Mouse (Mus musculus) mouse embryonic stem cell (cell line): ENCODE measurements around the gene Prn.

Experiments used
- in situ Hi-C, 2 experiments: fragments of 300-500 bp; cut with MboI; formaldehyde crosslinking; loops; 1 replicate in 1 of 2; 3 replicates in 1 of 2; pipeline ENCODE4 v1.14.3; 2019 to 2020; ENCODE audit warnings: low sequenced_read_pairs in 2 of 2, low pct_unique_long_range_greater_than_20kb in 1 of 2, mixed read lengths in 1 of 2; ENCODE audit not compliant: unreplicated experiment in 1 of 2

Prn gene

DNA sequence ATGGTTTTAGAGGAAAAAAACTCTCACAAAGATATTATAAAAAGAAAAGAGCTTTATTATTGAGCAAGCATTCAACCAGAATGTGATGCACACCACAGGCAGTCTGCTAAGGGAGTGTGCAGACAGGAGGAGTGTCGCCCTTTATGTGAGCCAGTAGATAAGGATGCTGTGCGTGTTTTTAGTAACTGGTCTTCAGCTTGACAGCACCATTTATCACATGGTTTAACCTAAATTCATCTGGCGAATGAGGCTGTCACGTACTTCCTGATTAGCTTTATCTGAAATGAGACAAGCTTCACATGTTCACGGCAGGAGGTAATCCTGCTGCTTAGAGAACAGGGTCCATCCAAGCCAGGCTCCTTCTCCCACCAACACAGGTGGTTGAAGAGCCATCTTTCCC lies 4.7 kb upstream of the Prn start:
- in situ Hi-C loops, result no loop called here

DNA sequence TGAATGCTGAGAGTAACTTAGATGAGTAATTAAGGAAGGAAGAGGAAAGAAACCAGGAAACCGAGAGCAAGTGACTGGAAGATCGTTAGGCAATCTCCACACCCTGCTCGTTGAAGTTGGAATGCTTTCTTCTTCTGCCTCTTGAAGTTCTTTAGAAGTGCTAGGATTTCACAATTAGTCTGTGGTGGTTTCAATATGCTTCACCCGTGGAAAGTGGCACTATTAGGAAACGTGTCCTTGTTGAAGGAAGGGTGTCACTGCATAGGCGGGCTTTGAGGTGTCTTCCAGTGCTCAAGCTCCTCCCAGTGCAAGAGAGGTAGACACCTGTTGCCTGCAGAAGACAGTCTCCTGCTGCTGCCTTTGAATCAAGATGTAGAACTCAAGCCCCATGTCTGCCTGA lies 4.0 kb upstream of the Prn start:
- in situ Hi-C loops, result no loop called here

DNA sequence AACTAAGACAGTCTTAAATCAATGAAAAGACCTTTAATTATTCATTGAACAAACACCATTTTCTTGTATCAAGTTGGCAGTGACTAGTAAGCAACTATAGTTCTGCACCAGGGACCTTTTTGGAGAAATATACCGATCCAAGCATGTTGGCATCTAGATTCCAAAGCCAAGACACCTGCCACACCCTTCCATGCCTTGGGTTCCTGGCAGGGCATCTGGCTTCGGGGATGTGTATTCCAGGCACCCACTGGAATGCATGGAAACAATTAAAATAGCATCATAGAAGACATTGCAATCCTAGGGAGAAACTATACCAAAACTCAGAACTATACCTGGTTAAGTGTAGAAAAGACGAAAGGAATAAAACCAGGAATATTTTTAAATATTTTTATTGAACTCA lies 3.5 kb upstream of the Prn start:
- in situ Hi-C loops, result no loop called here

DNA sequence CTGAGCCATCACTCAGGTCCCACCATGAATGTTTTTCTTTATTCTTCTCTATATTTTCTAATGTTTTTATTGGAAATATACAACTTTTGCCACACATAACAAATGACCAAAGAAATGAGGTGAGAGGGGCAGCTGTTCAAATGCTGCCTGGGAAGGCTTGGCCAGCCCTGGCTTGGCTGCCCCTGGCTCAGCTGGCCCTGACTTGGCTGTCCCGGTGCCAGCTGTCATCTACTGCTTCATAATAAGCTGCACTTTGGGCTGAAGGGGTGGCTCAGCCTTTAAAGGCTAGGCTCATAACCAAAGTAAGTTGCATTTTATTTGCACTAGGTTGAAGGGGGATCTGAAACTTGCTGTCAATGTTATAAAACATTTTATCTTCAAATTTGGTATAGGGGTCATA lies 2.9 kb upstream of the Prn start:
- in situ Hi-C loops, result no loop called here

DNA sequence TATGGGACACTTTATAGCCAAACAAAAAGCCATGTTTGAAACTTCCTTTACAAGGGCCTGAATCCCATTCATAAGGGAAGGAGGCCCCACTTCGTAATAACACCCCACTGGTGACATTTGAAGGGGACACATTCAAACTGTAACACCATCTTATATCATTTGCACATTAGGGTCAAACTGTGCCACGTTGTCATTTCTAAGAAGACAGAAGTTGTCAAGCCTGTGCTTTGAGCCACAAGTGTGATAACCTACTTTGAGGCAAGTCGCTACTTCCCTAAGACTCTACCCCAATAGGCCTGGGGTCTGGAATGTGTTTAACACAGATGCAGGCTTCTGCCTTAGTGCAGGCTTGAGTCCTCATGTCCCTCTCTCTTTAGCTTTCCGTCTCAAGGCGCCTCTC lies 2.4 kb upstream of the Prn start:
- in situ Hi-C loops, result no loop called here

DNA sequence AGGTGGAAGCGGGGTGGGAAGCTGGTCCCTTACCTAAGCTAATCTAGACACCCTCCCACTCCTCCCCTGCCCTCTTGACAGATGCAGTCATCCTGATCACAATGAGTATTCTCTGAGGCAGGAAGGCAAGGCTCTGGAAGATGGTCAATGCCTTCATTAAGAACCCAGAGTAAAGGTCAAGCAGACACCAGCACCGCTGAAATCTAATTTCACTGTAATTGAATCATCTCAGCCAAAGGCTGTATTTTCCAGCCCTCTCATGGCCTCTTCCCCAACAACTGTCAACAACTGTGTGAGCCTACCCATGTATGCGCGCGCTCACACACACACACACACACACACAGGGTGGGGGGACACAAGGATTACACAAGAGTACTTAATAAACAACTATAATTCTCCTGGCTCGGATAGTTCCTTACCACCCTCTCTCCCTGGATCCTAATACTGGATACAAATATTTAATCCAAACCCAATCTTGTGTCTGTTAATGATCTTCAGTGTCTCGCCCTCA lies 1.4 kb upstream of the Prn start:
- in situ Hi-C loops, result no loop called here

DNA sequence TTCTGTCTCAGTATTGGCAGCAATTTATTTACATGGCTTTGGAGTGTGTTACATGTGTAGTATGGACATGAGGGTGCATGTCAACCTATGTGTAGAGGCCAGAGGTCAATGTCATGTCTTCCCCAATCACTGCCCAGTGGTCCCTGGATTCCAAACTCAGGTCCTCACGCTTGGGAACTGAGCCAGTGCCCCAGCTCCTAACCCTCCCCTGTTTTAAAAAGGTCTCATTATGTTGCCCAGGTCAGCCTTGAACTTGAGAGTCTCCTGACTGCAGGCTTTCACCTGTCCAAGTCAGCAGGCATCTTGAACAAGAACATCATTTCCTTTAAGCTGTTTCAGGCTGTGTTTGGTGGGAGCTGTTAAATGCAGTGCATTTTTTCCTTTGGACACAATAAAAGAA lies 851 bp upstream of the Prn start:
- in situ Hi-C loops, result no loop called here

DNA sequence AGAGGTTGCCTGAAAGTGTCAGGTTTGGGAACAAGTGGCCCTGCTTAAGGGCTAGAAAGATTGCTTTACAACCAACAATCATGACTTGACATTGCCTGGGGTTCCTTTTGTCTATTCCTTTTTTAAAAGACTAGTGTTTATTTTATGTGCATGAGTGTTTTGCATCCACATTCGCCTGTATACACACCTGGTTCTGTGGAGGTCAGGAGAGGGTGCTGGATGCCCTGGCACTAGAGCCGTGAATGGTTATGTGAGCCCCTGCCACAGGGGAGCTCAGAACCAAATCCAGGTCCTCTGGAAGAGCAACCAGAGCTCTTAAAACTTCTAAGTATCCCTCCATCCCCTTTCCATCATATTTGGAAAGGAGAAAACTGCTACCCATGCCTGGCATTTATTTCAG lies 1.1 kb downstream of the Prn start:
- in situ Hi-C loops, result no loop called here

DNA sequence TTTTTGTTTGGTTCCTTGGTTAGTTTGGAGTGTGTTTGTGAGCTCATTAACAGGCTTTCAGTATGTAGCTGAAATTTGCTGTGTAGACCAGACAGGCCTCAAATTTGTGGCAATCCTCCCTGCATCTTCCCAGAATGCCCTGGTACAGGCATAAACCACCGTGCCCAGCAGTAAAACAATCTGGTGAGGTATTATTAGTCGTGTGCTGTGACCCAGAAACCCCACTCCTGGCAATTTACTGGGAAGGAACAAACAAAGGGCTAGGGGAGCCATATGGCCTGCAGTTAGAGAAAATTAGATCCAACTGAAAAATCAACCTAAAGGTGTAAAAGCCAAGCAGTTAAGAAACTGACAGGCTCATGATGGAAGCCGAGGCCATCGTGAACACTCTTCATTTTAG lies 1.6 kb downstream of the Prn start:
- in situ Hi-C loops, result no loop called here

DNA sequence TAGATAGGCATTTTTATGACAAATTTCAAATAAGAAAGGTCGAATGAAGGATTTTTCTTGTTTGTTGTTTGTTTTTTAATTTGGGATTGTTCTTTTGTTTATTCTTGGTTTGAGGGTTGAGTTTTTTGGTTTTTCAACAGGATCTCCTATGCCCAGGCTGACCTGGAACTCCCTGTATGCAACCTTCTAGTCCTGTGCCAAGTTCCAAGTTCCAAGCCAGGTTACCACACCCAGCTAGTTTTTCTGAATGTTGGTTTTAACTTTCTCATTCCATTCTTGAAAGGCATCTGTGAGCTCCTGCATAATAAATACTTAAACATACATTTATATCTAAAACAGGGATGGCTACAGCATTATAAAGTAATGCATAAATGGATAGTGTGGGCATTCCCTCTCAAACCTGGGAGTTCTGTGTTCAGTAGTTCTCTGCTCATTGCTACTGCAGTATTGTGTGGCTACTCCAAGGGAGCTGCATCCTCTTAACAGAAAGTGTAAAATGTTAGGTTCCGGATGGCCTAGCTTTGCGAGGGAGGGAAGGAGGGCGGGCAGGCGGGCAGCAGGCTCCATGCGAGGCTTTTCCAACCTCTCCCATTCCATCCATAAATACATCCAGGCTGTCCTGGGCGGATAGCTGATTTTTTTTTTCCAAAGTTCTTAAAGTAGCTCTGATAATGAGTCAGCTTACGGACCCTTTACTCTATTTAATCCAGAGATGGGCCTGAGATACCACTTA lies 2.9 kb downstream of the Prn start:
- in situ Hi-C loops, result no loop called here

DNA sequence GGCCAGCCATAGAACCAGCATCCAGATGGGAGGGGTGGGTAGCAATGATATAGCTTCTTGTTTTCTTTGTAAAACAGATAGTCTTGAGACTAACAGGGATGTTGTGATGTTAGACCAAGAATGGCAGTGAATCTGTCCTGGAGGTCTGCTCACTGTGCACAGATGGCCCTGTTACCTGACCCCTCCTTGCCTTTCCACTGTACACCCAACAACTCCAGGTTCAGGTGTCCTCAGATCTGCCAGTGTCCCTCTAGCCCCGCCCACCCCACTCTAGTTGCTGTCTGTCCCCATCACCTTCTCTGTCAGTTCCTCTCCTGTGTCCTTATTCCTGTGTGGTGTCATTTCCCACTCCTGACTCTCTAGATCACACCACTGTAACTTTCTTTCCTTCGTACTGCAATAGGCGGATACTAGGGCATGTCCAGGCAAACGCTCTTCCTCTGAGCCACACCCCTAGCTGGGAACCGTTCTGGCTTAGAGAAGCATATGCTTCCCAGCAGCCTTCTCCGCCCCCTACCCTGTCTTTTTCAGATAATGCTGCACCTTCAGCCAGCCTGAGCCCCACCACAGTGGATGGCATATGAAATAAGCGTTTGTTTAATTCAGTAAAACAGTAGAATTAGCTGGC lies 22.6 kb downstream of the Prn start:
- in situ Hi-C loops, result loop anchor here in 1 of 2 experiments (25.0 kb wide), 2 partner anchors 120 to 370 kb away; partner anchors contain the start of gene Adra1d

DNA sequence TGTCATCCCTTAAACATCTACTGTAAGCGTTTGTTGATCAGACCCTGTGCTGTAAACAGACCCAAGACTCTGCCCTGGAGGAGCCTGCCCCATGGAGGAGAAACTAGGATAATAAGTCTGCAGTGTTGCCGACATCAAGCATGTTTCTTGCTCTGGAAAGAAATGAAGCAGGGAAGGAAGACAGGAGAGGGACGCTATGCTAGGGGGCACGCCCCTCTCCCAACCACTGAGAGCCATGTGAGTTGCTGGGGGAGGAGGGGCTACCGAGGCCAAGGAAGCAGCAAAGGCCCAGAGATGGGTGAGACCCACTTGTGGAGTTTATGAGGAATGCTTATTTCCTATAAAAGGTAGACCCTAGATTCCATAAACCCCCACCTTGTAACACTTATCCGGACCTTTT lies 23.3 kb downstream of the Prn start:
- in situ Hi-C loops, result loop anchor here in 1 of 2 experiments (25.0 kb wide), 2 partner anchors 121 to 371 kb away; partner anchors contain the start of gene Adra1d

DNA sequence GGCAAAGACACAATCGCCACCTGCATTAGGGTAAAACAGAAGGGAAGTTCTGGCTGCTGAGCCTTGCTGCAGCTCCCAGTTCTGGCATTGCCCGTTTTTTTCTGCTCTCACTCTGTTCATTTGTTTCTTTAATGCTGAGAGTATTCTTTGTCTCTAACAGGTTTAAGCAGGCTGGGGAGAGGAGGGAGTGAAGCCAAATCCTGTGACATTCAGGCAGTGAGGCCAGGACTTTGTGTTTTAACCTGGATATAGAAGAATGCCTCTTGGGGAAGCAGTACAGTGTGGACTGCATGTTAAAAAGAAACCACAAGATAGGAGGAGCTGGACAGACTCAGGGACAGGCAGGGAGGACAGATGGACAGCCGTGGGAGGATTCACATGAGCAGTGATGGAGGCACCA lies 23.8 kb downstream of the Prn start:
- in situ Hi-C loops, result loop anchor here in 1 of 2 experiments (25.0 kb wide), 2 partner anchors 121 to 371 kb away; partner anchors contain the start of gene Adra1d

DNA sequence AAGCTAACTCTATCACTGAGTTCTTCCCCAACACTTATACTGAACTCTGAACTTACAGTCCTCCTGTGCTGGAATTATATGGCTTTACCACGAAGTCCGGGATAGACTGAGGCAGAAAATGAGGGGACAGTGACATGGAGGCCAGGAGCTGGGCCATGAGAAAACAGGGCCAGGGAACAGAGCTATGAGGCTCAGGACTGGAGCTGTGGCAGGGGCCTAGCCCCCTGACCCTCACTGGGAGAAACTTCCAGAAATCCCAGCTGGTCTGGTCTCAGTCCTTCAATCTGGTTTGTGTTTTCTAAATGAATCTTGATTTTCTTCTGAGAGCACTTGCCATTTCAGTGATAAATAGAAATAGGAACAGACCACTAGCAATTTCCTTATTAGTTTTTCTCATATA lies 24.5 kb downstream of the Prn start:
- in situ Hi-C loops, result loop anchor here in 1 of 2 experiments (25.0 kb wide), 2 partner anchors 122 to 372 kb away; partner anchors contain the start of gene Adra1d

DNA sequence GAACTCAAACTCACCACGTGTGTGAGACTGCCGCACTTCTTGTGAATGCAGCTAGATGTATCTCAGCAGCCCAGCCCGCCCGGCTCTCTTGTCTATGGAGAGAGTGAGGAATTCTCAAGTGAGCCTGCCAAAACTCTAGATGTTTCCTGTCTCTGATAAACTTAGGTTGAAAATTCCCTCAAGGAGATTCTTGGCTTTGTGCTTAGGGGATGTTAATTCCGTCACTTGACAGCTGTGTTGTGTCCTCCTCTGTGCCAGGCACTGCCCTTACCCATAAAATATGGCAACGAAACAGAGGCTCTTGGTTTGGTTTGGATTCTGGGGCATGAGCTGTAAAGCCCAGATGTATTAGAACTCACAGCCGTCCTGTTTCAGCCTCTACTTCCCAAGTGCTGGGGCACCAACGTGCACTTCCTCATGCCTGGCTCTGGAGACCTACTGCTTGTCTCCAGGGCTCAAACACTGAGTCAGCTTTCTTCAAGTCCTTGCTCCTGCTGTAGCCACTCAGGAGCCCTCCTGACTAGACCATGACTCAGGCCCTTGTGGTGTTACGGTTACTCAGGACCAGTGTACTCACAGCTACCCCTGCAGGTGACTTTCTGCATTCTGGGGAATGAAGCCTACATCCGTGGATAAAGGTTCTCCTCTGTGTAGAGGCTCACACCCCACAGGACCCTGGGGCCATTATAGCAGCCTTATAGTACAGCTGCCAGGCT lies 25.8 kb downstream of the Prn start:
- in situ Hi-C loops, result loop anchor here (5.0 to 25.0 kb wide), 3 partner anchors 113 to 373 kb away; partner anchors contain the start of gene Adra1d (in 1 of the 2)

DNA sequence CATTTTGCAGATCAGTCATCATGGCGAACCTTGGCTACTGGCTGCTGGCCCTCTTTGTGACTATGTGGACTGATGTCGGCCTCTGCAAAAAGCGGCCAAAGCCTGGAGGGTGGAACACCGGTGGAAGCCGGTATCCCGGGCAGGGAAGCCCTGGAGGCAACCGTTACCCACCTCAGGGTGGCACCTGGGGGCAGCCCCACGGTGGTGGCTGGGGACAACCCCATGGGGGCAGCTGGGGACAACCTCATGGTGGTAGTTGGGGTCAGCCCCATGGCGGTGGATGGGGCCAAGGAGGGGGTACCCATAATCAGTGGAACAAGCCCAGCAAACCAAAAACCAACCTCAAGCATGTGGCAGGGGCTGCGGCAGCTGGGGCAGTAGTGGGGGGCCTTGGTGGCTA lies 26.7 kb downstream of the Prn start:
- in situ Hi-C loops, result loop anchor here (5.0 to 25.0 kb wide), 3 partner anchors 114 to 374 kb away; partner anchors contain the start of gene Adra1d (in 1 of the 2)

DNA sequence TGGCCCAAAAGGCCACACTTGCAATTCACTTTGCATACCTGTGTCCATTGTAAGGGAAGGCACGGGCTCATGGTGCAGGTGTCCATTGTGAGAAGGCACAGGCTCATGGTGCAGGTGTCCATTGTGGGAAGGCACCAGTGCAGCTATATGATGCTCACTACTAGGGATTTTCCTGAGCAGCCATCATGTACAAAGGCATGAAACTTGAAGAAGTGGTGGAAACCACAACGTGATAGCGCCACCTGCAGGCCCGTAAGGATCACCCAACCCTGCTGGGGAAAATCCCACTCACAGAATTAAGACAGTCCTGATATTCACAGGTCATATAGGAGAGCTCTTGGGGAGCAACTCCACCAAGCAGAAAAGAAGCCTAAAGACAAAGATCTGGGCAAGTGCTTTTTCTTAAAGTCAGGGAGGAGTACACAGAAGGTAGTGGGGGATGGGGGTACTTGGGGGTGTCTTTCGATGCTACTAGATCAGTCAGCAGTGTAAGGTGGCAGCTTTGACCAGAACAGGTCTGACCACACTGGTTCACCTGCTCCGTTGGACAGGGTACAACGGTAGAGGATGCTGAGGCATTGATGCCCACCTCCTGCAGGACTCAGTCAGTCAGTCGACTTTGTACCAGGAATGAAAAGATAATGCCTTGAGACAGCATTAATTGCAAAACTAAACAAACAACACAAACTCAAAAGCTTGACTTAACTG lies 29.8 kb downstream of the Prn start:
- in situ Hi-C loops, result loop anchor here (5.0 to 25.0 kb wide), 3 partner anchors 117 to 377 kb away; partner anchors contain the start of gene Adra1d (in 1 of the 2)

DNA sequence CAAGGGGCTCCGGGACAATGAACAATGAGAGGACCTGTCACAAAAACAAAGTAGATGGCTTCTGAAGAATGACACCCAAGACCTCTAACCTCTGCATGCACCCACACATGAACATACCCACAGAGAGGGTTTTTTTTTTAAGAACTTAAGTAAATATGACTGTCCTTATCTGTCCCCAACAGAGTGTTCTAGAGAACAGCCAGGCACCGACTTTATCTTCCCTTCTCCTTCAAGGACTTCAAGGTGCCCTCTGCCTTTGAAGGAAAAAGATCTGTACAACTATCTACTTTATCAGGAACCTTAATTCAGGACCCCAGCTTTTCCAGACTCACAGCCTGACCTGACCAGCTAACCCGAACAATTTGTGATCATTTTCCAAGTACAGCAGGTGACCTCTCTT lies 30.7 kb downstream of the Prn start:
- in situ Hi-C loops, result loop anchor here in 1 of 2 experiments (25.0 kb wide), 2 partner anchors 128 to 378 kb away; partner anchors contain the start of gene Adra1d
